Mouse (Mus musculus): Measurements from ENCODE around the gene Coasy.

DNA sequence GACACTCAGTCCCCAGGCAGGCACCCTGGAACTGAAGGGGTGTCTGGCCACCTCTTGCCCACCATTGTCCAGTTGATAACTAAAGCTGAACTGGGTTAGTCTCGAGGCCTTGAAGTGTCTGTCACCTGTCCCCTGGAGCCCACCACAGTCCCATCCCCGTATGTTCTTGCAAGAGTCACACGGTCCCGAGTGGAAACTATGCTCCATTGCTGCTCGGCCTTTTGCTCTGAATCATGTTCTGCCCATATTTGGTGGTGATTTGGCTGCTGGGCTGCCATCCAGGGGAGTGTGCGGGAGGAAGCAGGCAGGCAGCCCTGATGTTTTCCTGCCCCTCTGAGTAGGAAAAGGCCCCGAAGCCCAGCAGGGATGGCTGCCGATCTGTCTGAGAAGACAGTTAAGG lies 22.2 kb upstream of the Coasy start:
- TF ChIP-seq CTCF (IDR thresholded peaks at IDR 0.05; ENCODE audit: low read depth, low read length) (no peak), POLR2A (IDR thresholded peaks at IDR 0.05; ENCODE audit: extremely low read depth, insufficient read depth, low read length) (no peak)
